Mouse (Mus musculus): ENCODE results near the gene Vegfa. TPM values are rescaled to one million over a fixed set of nuclear protein-coding genes. Genes with fewer than 3 reads are reported as not detected.

Vegfa gene
- polyA plus RNA-seq, 1 experiment from 2014 or later: 3.2 TPM

- H3K9ac ChIP-seq (replicated peaks; ENCODE audit: low read length): no peak overlapping the region
- H3K36me3 ChIP-seq (replicated peaks; ENCODE audit: control insufficient read depth, insufficient read depth, low read depth, low read length): no peaks in the 10 kb centered on the region
- 0 out of 2 replicates have a peak, but pooled peaks cover 4% of the 10 kb centered on the region for H3K4me1 ChIP-seq (ENCODE audit: control insufficient read depth, insufficient read depth, low read length)
- 85% methylated on average over 8 of the region's 8 CpGs for WGBS
- H3K27ac ChIP-seq (replicated peaks; ENCODE audit: low read depth, low read length): no peak overlapping the region
- no peak for ATAC-seq (replicated peaks; ENCODE audit: insufficient number of reproducible peaks, low FRiP score, low TSS enrichment, low read depth)
- no peaks in the 10 kb centered on the region for H3K9me3 ChIP-seq (replicated peaks; ENCODE audit: control insufficient read depth, low read length)
- H3K4me3 ChIP-seq (ENCODE audit: low read depth, low read length): no peak overlapping the region
- H3K4me2 ChIP-seq (ENCODE audit: low read depth, low read length): no peak overlapping the region
- DNase-seq (ENCODE audit: low spot score): no peak
- no peaks in the 10 kb centered on the region for H3K27me3 ChIP-seq (ENCODE audit: control insufficient read depth, insufficient read depth, low read length)
Measured at GRCm38 (mm10) chr17:46045742-46046141, 13.6 kb upstream of the Vegfa start.

GRCm38 (mm10) chr17:46044953-46045352, 12.8 kb upstream of the Vegfa start:
- 88% methylated on average over 5 of the region's 5 CpGs for WGBS
- Histone ChIP-seq H3K4me1 (ENCODE audit: control insufficient read depth, insufficient read depth, low read length) (0 out of 2 replicates have a peak, but pooled peaks cover 4% of the 10 kb centered on the region), H3K9me3 (replicated peaks; ENCODE audit: control insufficient read depth, low read length) (no peaks in the 10 kb centered on the region), H3K27ac (replicated peaks; ENCODE audit: low read depth, low read length) (no peak overlapping the region), H3K9ac (replicated peaks; ENCODE audit: low read length) (no peak overlapping the region), H3K36me3 (replicated peaks; ENCODE audit: control insufficient read depth, insufficient read depth, low read depth, low read length) (no peaks in the 10 kb centered on the region), H3K4me2 (ENCODE audit: low read depth, low read length) (no peak overlapping the region), H3K27me3 (ENCODE audit: control insufficient read depth, insufficient read depth, low read length) (no peaks in the 10 kb centered on the region), H3K4me3 (ENCODE audit: low read depth, low read length) (no peak overlapping the region)
- DNase-seq (ENCODE audit: low spot score) (no peak), ATAC-seq (replicated peaks; ENCODE audit: insufficient number of reproducible peaks, low FRiP score, low TSS enrichment, low read depth) (no peak)

- Histone ChIP-seq H3K4me1 (ENCODE audit: control insufficient read depth, insufficient read depth, low read length) (no peaks in the 10 kb centered on the region), H3K27me3 (ENCODE audit: control insufficient read depth, insufficient read depth, low read length) (no peaks in the 10 kb centered on the region), H3K9me3 (replicated peaks; ENCODE audit: control insufficient read depth, low read length) (no peaks in the 10 kb centered on the region), H3K36me3 (replicated peaks; ENCODE audit: control insufficient read depth, insufficient read depth, low read depth, low read length) (no peaks in the 10 kb centered on the region), H3K27ac (replicated peaks; ENCODE audit: low read depth, low read length) (no peak overlapping the region), H3K4me3 (ENCODE audit: low read depth, low read length) (no peak overlapping the region), H3K4me2 (ENCODE audit: low read depth, low read length) (no peak overlapping the region), H3K9ac (replicated peaks; ENCODE audit: low read length) (no peak overlapping the region)
- 88% methylated on average over 8 of the region's 8 CpGs for WGBS
- ATAC-seq (replicated peaks; ENCODE audit: insufficient number of reproducible peaks, low FRiP score, low TSS enrichment, low read depth) (no peak), DNase-seq (ENCODE audit: low spot score) (no peak)
Measured at GRCm38 (mm10) chr17:46042158-46042557, 10.0 kb upstream of the Vegfa start.

- H3K9ac ChIP-seq (replicated peaks; ENCODE audit: low read length): no peak overlapping the region
- no peaks in the 10 kb centered on the region for H3K9me3 ChIP-seq (replicated peaks; ENCODE audit: control insufficient read depth, low read length)
- DNase-seq (ENCODE audit: low spot score): no peak
- no peaks in the 10 kb centered on the region for H3K27me3 ChIP-seq (ENCODE audit: control insufficient read depth, insufficient read depth, low read length)
- no peaks in the 10 kb centered on the region for H3K4me1 ChIP-seq (ENCODE audit: control insufficient read depth, insufficient read depth, low read length)
- no peak overlapping the region for H3K4me2 ChIP-seq (ENCODE audit: low read depth, low read length)
- no peak overlapping the region for H3K4me3 ChIP-seq (ENCODE audit: low read depth, low read length)
- H3K27ac ChIP-seq (replicated peaks; ENCODE audit: low read depth, low read length): no peak overlapping the region
- 89% methylated on average over 3 of the region's 3 CpGs for WGBS
- ATAC-seq (replicated peaks; ENCODE audit: insufficient number of reproducible peaks, low FRiP score, low TSS enrichment, low read depth): no peak
- no peaks in the 10 kb centered on the region for H3K36me3 ChIP-seq (replicated peaks; ENCODE audit: control insufficient read depth, insufficient read depth, low read depth, low read length)
Measured at GRCm38 (mm10) chr17:46041679-46042078, 9.5 kb upstream of the Vegfa start.

GRCm38 (mm10) chr17:46041223-46041622, 9.1 kb upstream of the Vegfa start:
- H3K4me2 ChIP-seq (ENCODE audit: low read depth, low read length): no peak overlapping the region
- no peak overlapping the region for H3K27ac ChIP-seq (replicated peaks; ENCODE audit: low read depth, low read length)
- H3K9ac ChIP-seq (replicated peaks; ENCODE audit: low read length): no peak overlapping the region
- H3K36me3 ChIP-seq (replicated peaks; ENCODE audit: control insufficient read depth, insufficient read depth, low read depth, low read length): no peaks in the 10 kb centered on the region
- 58% methylated on average over 5 of the region's 5 CpGs for WGBS
- H3K4me1 ChIP-seq (ENCODE audit: control insufficient read depth, insufficient read depth, low read length): no peaks in the 10 kb centered on the region
- H3K27me3 ChIP-seq (ENCODE audit: control insufficient read depth, insufficient read depth, low read length): no peaks in the 10 kb centered on the region
- DNase-seq (ENCODE audit: low spot score) (no peak), ATAC-seq (replicated peaks; ENCODE audit: insufficient number of reproducible peaks, low FRiP score, low TSS enrichment, low read depth) (no peak)
- no peak overlapping the region for H3K4me3 ChIP-seq (ENCODE audit: low read depth, low read length)
- H3K9me3 ChIP-seq (replicated peaks; ENCODE audit: control insufficient read depth, low read length): no peaks in the 10 kb centered on the region

- H3K36me3 ChIP-seq (replicated peaks; ENCODE audit: control insufficient read depth, insufficient read depth, low read depth, low read length): no peaks in the 10 kb centered on the region
- WGBS: 58% methylated on average over 6 of the region's 6 CpGs
- H3K9ac ChIP-seq (replicated peaks; ENCODE audit: low read length): no peak overlapping the region
- DNase-seq (ENCODE audit: low spot score) (no peak), ATAC-seq (replicated peaks; ENCODE audit: insufficient number of reproducible peaks, low FRiP score, low TSS enrichment, low read depth) (no peak)
- H3K9me3 ChIP-seq (replicated peaks; ENCODE audit: control insufficient read depth, low read length): no peaks in the 10 kb centered on the region
- no peak overlapping the region for H3K27ac ChIP-seq (replicated peaks; ENCODE audit: low read depth, low read length)
- H3K4me3 ChIP-seq (ENCODE audit: low read depth, low read length): no peak overlapping the region
- H3K27me3 ChIP-seq (ENCODE audit: control insufficient read depth, insufficient read depth, low read length): no peaks in the 10 kb centered on the region
- H3K4me1 ChIP-seq (ENCODE audit: control insufficient read depth, insufficient read depth, low read length): no peaks in the 10 kb centered on the region
- H3K4me2 ChIP-seq (ENCODE audit: low read depth, low read length): no peak overlapping the region
Measured at GRCm38 (mm10) chr17:46040561-46040960, 8.4 kb upstream of the Vegfa start.

GRCm38 (mm10) chr17:46038906-46039305, 6.7 kb upstream of the Vegfa start:
- no peak for DNase-seq (ENCODE audit: low spot score)
- Histone ChIP-seq H3K4me3 (ENCODE audit: low read depth, low read length) (no peak overlapping the region), H3K27ac (replicated peaks; ENCODE audit: low read depth, low read length) (no peak overlapping the region), H3K4me1 (ENCODE audit: control insufficient read depth, insufficient read depth, low read length) (no peaks in the 10 kb centered on the region), H3K9me3 (replicated peaks; ENCODE audit: control insufficient read depth, low read length) (no peaks in the 10 kb centered on the region), H3K4me2 (ENCODE audit: low read depth, low read length) (no peak overlapping the region), H3K27me3 (ENCODE audit: control insufficient read depth, insufficient read depth, low read length) (no peaks in the 10 kb centered on the region), H3K9ac (replicated peaks; ENCODE audit: low read length) (no peak overlapping the region), H3K36me3 (replicated peaks; ENCODE audit: control insufficient read depth, insufficient read depth, low read depth, low read length) (no peaks in the 10 kb centered on the region)
- WGBS: 38% methylated on average over 3 of the region's 3 CpGs
- ATAC-seq (replicated peaks; ENCODE audit: insufficient number of reproducible peaks, low FRiP score, low TSS enrichment, low read depth): no peak

GRCm38 (mm10) chr17:46036400-46036799, 4.2 kb upstream of the Vegfa start:
- Histone ChIP-seq H3K9me3 (replicated peaks; ENCODE audit: control insufficient read depth, low read length) (no peaks in the 10 kb centered on the region), H3K27me3 (ENCODE audit: control insufficient read depth, insufficient read depth, low read length) (no peaks in the 10 kb centered on the region), H3K4me1 (ENCODE audit: control insufficient read depth, insufficient read depth, low read length) (no peaks in the 10 kb centered on the region), H3K4me3 (ENCODE audit: low read depth, low read length) (no peak overlapping the region), H3K36me3 (replicated peaks; ENCODE audit: control insufficient read depth, insufficient read depth, low read depth, low read length) (no peaks in the 10 kb centered on the region), H3K27ac (replicated peaks; ENCODE audit: low read depth, low read length) (no peak overlapping the region), H3K9ac (replicated peaks; ENCODE audit: low read length) (no peak overlapping the region), H3K4me2 (ENCODE audit: low read depth, low read length) (no peak overlapping the region)
- ATAC-seq (replicated peaks; ENCODE audit: insufficient number of reproducible peaks, low FRiP score, low TSS enrichment, low read depth) (no peak), DNase-seq (ENCODE audit: low spot score) (no peak)
- 88% methylated on average over 6 of the region's 6 CpGs for WGBS

Measured in embryonic facial prominence, embryonic 11.5 days (tissue).